Mouse (Mus musculus): Measurements from ENCODE around the gene Ndufaf2.

The Ndufaf2 gene

DNA sequence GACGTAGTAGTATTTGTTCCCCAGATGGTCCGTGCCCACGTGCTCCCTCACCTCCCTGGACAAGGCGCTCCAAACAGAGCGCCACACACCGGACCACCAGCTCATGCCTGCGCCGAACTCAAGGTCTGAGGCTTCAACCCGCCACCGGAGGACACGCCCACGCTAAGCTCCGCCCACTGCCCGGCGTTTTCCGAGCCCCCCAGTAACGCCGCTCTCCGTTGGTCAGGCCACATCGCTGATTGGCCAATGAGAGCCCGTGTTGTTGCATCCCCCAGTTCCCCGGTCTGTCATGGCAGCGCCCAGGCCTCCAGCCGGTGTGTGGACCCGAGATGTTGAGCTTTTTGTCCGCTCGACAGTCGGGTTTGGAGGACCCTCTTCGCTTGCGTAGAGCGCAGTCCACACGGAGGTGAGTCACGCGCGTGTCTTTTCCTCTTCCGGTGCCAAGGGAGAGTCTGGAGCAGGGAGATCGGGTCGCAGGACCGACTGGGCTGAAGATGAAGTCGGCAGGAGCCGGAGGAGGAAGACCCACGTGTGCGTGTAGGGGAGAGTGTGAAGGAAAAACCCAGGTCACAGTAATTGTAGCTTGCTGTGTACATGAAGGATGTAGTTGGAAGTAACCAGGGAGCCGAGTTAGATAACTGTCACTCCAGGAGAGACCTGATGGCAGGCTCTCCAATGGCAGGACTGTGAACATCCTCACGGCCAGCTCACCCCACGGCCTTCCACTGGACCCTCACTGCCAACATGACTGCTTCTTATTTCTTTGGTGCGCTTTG, at the start of gene Ndufaf2, which contains the start of gene Ercc8:
TSS of gene Ndufaf2 (minus strand) at position 159 of the 776 bp plus-strand sequence.
TSS of gene Ercc8 (plus strand) at position 267 of the 776 bp plus-strand sequence.
- DNase-seq (ENCODE audit: low read depth, low spot score) = peak; percentile 91

- no peak for DNase-seq (ENCODE audit: low read depth, low spot score)
Observed at GRCm38 (mm10) chr13:108208090-108208489, 49.7 kb upstream of the Ndufaf2 start.

- no peak for DNase-seq (ENCODE audit: low read depth, low spot score)
Observed at GRCm38 (mm10) chr13:108207447-108207846, 49.0 kb upstream of the Ndufaf2 start.

GRCm38 (mm10) chr13:108204857-108205256, 46.4 kb upstream of the Ndufaf2 start:
- no peak for DNase-seq (ENCODE audit: low read depth, low spot score)

GRCm38 (mm10) chr13:108195474-108195873, 37.1 kb upstream of the Ndufaf2 start:
- no peak for DNase-seq (ENCODE audit: low read depth, low spot score)

GRCm38 (mm10) chr13:108191074-108191720, 32.8 kb upstream of the Ndufaf2 start:
- DNase-seq (ENCODE audit: low read depth, low spot score) = no peak

GRCm38 (mm10) chr13:108187994-108188393, 29.6 kb upstream of the Ndufaf2 start:
- DNase-seq (ENCODE audit: low read depth, low spot score) = no peak

DNA sequence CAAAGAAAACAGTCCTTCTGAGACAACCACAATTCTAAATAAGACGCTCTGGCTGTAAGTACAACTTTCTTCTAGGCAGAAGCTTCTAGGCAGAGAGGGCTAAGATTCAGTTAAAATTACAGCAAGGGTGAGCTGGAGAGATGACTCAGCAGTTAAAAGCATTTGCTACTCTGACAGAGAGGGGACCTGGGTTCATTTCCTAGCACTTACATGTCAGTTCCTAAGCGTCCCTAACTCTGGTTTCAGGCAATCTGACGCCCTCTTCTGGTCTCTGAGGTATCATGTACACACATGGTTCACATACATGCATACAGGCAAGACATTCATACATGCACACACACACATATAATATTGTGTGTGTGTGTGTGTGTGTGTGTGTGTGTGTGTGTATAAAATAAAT, 27.1 kb upstream of the Ndufaf2 start:
- DNase-seq (ENCODE audit: low read depth, low spot score) = no peak

DNA sequence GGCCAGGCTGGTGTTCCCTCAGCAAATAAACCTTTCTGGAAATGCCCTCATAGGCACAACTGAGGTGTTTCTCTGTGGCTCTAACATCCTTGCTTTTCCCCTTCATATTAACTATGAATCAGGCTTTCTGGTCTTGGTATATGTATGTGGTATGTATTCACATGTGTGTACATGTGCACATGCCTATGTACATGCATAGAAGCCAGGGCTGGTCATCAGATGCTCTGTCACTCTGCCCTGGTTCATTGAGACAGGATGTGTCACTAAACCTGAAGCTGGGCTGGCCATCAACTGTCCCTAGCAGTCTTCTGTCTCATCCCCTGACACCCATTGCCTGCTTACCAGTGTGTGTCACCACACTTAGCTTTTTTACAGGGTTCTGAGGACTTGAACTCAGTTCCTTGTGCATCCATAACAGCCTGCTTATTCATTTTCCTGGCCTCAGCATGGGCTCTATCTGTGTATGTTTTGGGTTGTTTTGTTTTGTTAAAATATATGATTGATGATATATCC, 26.4 kb upstream of the Ndufaf2 start:
- no peak for DNase-seq (ENCODE audit: low read depth, low spot score)

- DNase-seq (ENCODE audit: low read depth, low spot score) = no peak
Observed at GRCm38 (mm10) chr13:108180821-108181220, 22.4 kb upstream of the Ndufaf2 start.

GRCm38 (mm10) chr13:108179618-108180017, 21.2 kb upstream of the Ndufaf2 start:
- no peak for DNase-seq (ENCODE audit: low read depth, low spot score)

GRCm38 (mm10) chr13:108170511-108170910, 12.1 kb upstream of the Ndufaf2 start:
- DNase-seq (ENCODE audit: low read depth, low spot score) = no peak

GRCm38 (mm10) chr13:108170002-108170401, 11.6 kb upstream of the Ndufaf2 start:
- DNase-seq (ENCODE audit: low read depth, low spot score) = no peak

- no peak for DNase-seq (ENCODE audit: low read depth, low spot score)
Observed at GRCm38 (mm10) chr13:108164621-108165020, 6.2 kb upstream of the Ndufaf2 start.

- DNase-seq (ENCODE audit: low read depth, low spot score) = no peak
Observed at GRCm38 (mm10) chr13:108163912-108164311, 5.5 kb upstream of the Ndufaf2 start.

DNA sequence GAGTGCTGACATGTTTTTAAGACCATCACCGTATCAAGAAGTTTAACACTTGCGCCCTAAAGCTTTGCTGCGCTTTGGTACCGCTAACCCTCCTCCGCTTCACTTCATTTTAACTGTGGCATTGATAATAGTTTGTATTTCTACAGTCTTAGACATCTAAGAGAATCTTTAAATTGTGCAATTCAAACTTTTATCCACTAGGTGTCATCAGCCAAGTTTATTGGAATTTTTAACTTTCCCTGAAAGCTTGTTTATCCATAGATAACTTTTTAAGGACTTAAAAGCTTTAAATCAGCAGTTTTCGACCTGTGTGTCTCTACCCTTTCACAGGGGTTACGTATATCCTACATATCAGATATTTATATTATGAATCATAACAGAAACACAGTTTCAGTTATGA, 1.5 kb upstream of the Ndufaf2 start:
- DNase-seq (ENCODE audit: low read depth, low spot score) = no peak

DNA sequence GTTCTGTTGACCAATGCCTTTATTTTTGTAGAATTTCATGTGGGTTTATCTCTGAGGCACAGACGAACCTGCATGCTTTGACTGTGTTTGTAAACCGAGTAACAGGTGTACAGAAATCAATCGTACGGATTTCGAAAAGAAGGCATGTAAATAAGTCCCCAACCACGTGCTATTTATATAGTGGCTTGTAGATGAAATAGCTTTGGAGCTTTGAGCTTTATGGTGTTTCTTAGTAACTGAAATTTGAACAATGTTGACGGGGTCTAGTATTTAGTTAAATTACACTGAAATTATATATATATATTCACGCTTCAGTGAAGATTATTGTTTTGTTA, 785 bp upstream of the Ndufaf2 start:
- DNase-seq (ENCODE audit: low read depth, low spot score) = no peak

- no peak for DNase-seq (ENCODE audit: low read depth, low spot score)
Observed at GRCm38 (mm10) chr13:108157732-108158464, 525 bp downstream of the Ndufaf2 start.

GRCm38 (mm10) chr13:108157156-108157555, 1.3 kb downstream of the Ndufaf2 start:
- DNase-seq (ENCODE audit: low read depth, low spot score) = no peak

DNA sequence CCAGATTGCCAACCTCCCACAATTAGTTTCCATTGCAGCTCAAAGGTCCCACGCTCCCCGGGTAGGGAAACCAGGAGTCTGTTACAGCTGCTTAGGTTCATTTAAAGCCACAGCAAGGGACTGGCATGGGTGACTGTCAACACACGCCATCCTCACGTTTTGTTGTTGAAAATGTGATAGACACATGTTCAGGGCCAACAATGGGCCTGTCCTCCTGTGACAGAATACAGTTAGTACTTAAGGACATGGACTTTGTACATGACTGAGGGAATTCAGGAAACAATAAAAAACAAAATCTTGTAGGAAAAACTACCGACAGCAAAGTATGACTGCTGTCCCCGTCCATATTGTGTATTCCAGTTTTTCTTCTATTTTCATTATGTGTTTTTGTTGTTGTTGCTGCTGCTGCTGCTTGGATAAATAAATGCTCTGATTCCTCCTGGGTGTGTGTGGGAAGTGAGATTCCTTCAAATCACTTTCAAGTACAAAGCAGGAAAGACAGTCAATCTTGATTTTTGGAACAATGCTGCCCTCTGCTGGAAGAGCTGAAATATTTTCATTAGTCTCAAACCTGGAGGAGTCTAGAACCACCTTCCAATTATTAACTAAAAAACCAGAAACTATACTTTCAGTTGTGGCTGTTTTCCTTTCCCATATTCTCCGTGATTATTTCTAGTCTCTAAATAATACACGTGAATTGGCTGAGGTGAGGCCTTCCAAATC, 5.6 kb downstream of the Ndufaf2 start:
- DNase-seq (ENCODE audit: low read depth, low spot score) = peak; percentile 43

GRCm38 (mm10) chr13:108151782-108152181, 6.6 kb downstream of the Ndufaf2 start:
- peak; percentile 22 for DNase-seq (ENCODE audit: low read depth, low spot score)

DNA sequence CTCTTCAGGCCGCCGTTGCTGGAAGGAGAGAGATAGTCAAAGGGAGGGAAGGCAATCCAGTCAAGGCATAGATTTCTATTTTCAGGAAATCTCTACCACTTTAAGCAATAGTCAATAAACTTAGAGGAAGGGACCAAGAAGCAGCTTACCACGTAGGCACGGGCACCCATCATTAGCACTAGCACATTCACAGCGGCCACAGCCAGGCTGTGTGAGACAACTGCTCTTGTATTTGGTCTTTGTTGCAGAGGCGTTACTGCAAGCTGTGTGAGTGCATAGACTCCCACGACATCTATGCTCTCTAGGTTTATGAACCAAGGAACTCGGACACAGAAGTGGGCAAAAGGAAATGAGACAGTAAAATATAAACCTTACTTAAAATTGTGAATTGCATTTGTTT, 14.3 kb downstream of the Ndufaf2 start:
- no peak for DNase-seq (ENCODE audit: low read depth, low spot score)

Data from retina, adult 2 months (tissue).